Mouse (Mus musculus) olfactory bulb, adult 2 months (tissue): ENCODE measurements around the gene Grm1. TPM values are rescaled to one million over a fixed set of nuclear protein-coding genes. Genes with fewer than 3 reads are reported as not detected.
A peak's percentile ranks its signal among the peaks of the same experiment; 100 is the strongest.

Experiments used
- H3K27ac ChIP-seq: fragments of 200-500 bp; 2 replicates; pipeline ENCODE4 v1.5.1; 2012; ENCODE audit warnings: low read depth, low read length; ENCODE audit not compliant: insufficient read depth
- H3K4me1 ChIP-seq: fragments of 200-500 bp; 2 replicates; pipeline ENCODE4 v1.6.1; 2012; ENCODE audit warnings: low read length; ENCODE audit not compliant: control insufficient read depth, insufficient read depth
- H3K4me3 ChIP-seq: fragments of 200-500 bp; 2 replicates; pipeline ENCODE4 v1.5.1; 2012; ENCODE audit warnings: mild to moderate bottlenecking, low read depth, low read length, moderate library complexity; ENCODE audit not compliant: insufficient read depth
- CTCF ChIP-seq: fragments of 200-500 bp; IDR thresholded peaks from 2 replicates; pipeline ENCODE4 v1.5.1; 2012; ENCODE audit warnings: low read depth, mild to moderate bottlenecking, low read length, moderate library complexity; ENCODE audit not compliant: insufficient read depth
- POLR2A ChIP-seq: fragments of 200-500 bp; IDR thresholded peaks from 2 replicates; pipeline ENCODE4 v1.6.1; 2012; ENCODE audit warnings: mild to moderate bottlenecking, low read depth, low read length, moderate library complexity; ENCODE audit not compliant: insufficient read depth
- WGBS: fragments of 180-500 bp; shearing (Covaris S2); methylation state at CpG from one replicate; pipeline ENCODE4 v1.1.7; 2018; 5-methylcytosine and 5-hydroxymethylcytosine counted together
- polyA plus RNA-seq: library from polyadenylated mRNA; stranded (reverse); fragments of >200 nt; gene quantifications from 2 replicates; pipeline ENCODE4 v1.2.4, GENCODE M21; 2012; ENCODE audit warnings: low replicate concordance; ENCODE audit not compliant: missing spikeins, insufficient read depth, insufficient read length

The Grm1 gene
- polyA plus RNA-seq, 1 experiment: not detected

GRCm38 (mm10) chr10:10870271-10870670 is 211.9 kb downstream of the Grm1 start:
- WGBS: 93% methylated on average over 2 of the region's 2 CpGs
- Histone ChIP-seq H3K27ac (no peak overlapping the region), H3K4me1 (peaks cover 2% of the 10 kb centered on the region; the same call in 1 of the 2 replicates), H3K4me3 (no peak overlapping the region)
- TF ChIP-seq POLR2A (no peak), CTCF (no peak)

- Histone ChIP-seq H3K4me1 (peaks cover 2% of the 10 kb centered on the region; the same call in 1 of the 2 replicates), H3K27ac (0 out of 2 replicates have a peak overlapping the region, but pooled peaks have one; percentile 12), H3K4me3 (no peak overlapping the region)
- TF ChIP-seq CTCF (no peak), POLR2A (no peak)
- WGBS: 46% methylated on average over 2 of the region's 2 CpGs
Observed at GRCm38 (mm10) chr10:10866278-10866677, 215.9 kb downstream of the Grm1 start.

- H3K4me1 ChIP-seq: peaks cover 2% of the 10 kb centered on the region; the same call in 1 of the 2 replicates
- WGBS: 56% methylated on average over 5 of the region's 5 CpGs
- H3K27ac ChIP-seq: no peak overlapping the region
- H3K4me3 ChIP-seq: no peak overlapping the region
- TF ChIP-seq CTCF: no peak
- no peak for TF ChIP-seq POLR2A
Observed at GRCm38 (mm10) chr10:10864759-10865158, 217.4 kb downstream of the Grm1 start.

GRCm38 (mm10) chr10:10847376-10848286 is 234.5 kb downstream of the Grm1 start:
- no peaks in the 10 kb centered on the region for H3K4me1 ChIP-seq
- 53% methylated on average over 7 of the region's 7 CpGs for WGBS
- H3K4me3 ChIP-seq: no peak overlapping the region
- no peak for TF ChIP-seq POLR2A
- TF ChIP-seq CTCF: no peak
- H3K27ac ChIP-seq: no peak overlapping the region

GRCm38 (mm10) chr10:10845059-10845685 is 237.0 kb downstream of the Grm1 start:
- 89% methylated on average over 5 of the region's 5 CpGs for WGBS
- Histone ChIP-seq H3K4me1 (no peaks in the 10 kb centered on the region), H3K4me3 (no peak overlapping the region), H3K27ac (no peak overlapping the region)
- no peak for TF ChIP-seq CTCF
- no peak for TF ChIP-seq POLR2A

- H3K4me1 ChIP-seq: no peaks in the 10 kb centered on the region
- no peak overlapping the region for H3K4me3 ChIP-seq
- H3K27ac ChIP-seq: no peak overlapping the region
- TF ChIP-seq POLR2A: no peak
- no peak for TF ChIP-seq CTCF
Observed at GRCm38 (mm10) chr10:10835406-10835805, 246.8 kb downstream of the Grm1 start.

- no peak overlapping the region for H3K4me3 ChIP-seq
- WGBS: 88% methylated on average over 3 of the region's 3 CpGs
- H3K27ac ChIP-seq: no peak overlapping the region
- TF ChIP-seq POLR2A (no peak), CTCF (no peak)
- H3K4me1 ChIP-seq: no peaks in the 10 kb centered on the region
Observed at GRCm38 (mm10) chr10:10834828-10835227, 247.3 kb downstream of the Grm1 start.

GRCm38 (mm10) chr10:10831141-10831540 is 251.0 kb downstream of the Grm1 start:
- 89% methylated on average over 1 of the region's 1 CpGs for WGBS
- H3K4me1 ChIP-seq: no peaks in the 10 kb centered on the region
- TF ChIP-seq POLR2A: no peak
- TF ChIP-seq CTCF: no peak
- no peak overlapping the region for H3K4me3 ChIP-seq
- no peak overlapping the region for H3K27ac ChIP-seq

- Histone ChIP-seq H3K27ac (no peak overlapping the region), H3K4me1 (no peaks in the 10 kb centered on the region), H3K4me3 (no peak overlapping the region)
- TF ChIP-seq POLR2A: no peak
- no peak for TF ChIP-seq CTCF
- 81% methylated on average over 1 of the region's 1 CpGs for WGBS
Observed at GRCm38 (mm10) chr10:10827308-10827707, 254.8 kb downstream of the Grm1 start.
